13 mouse cellular contexts compared by ENCODE assay signal in the genomic region with DNA sequence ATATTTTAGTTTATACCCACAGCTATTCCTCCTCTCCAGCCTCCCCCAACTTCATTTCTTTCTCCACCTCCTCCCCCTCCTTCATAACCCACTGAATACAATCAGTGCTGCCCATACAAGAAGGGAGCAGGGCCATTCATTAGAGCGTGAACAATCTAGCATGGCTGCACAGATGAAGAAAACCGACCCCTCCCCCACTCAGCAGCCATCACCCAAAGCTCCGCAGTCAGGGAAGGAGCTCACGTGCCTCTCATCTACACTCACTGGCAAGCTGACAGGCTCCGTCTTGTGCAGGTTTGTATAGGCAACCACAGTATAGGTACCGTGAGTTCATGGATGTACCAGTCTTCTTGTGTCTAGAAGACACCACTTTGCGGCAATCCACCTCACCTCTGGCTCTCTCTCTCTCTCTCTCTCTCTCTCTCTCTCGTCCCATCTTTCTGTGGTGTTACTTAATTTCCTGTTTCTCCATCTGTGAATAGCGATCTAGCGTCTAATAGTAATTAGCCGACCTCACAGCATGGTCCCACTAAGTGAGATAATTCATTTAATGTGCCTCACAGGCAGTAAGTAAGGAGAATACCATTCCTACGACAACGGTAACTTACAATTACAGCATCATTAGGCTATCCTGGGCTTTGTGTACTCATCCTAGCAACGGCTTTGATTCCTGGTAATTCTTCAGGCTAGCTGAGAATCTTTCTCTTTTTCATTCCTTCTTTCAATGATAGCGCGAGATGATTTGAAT. TPM values are rescaled to one million over a fixed set of nuclear protein-coding genes. Genes with fewer than 3 reads are reported as not detected.
DNase-seq lines count a peak whose midpoint lies in the region; ATAC-seq and TF ChIP-seq lines count a peak whose summit lies in the region.
"Had no signal": no experiment of that assay in that cellular context is flagged by ENCODE, and none has a peak within 500 bp of the region (broad histone marks: within the 10 kb centered on the region; RNA-seq: fewer than 3 reads in every experiment).

No protein-coding gene starts in this region.

- ATAC-seq in embryonic facial prominence, embryonic 14.5 days (ENCODE audit: low read depth) = peak; percentile 62; the same call in 1 of the 2 replicates
- peak; percentile 74 for ATAC-seq in hindbrain, embryonic 15.5 days (ENCODE audit: low FRiP score, low read depth)
- peak; percentile 63 for ATAC-seq in midbrain, postnatal 0 days (ENCODE audit: low FRiP score)
- no peak for ATAC-seq in megakaryocyte-erythroid progenitor cell, adult 5-6 weeks (replicated peaks; ENCODE audit: low FRiP score, low TSS enrichment, poor library complexity, severe bottlenecking)

- WGBS in embryonic facial prominence, embryonic 14.5 days = 65% methylated on average over 16 of the region's 16 CpGs
- 32% methylated on average over 16 of the region's 16 CpGs for WGBS in hindbrain, embryonic 15.5 days
- WGBS in midbrain, postnatal 0 days = 44% methylated on average over 16 of the region's 16 CpGs

- H3K4me1 ChIP-seq in embryonic facial prominence, embryonic 14.5 days (ENCODE audit: control insufficient read depth, insufficient read depth, low read length) = no peaks in the 10 kb centered on the region
- peaks cover 18% of the 10 kb centered on the region for H3K4me1 ChIP-seq in hindbrain, embryonic 15.5 days (replicated peaks)
- H3K4me1 ChIP-seq in midbrain, postnatal 0 days (ENCODE audit: insufficient read depth, low read length) = no peaks in the 10 kb centered on the region

- no peak overlapping the region for H3K9ac ChIP-seq in embryonic facial prominence, embryonic 14.5 days (ENCODE audit: low read depth, low read length)
- H3K9ac ChIP-seq in hindbrain, embryonic 15.5 days = no peak overlapping the region
- no peak overlapping the region for H3K9ac ChIP-seq in midbrain, postnatal 0 days (replicated peaks; ENCODE audit: low read length, poor library complexity, severe bottlenecking)
- H3K9ac ChIP-seq: limb, embryonic 13.5 days had no signal

- DNase-seq in kidney, postnatal 4 days = peak; percentile 49 to 67
- no peak for DNase-seq in kidney, adult 18-20 months
- peak; percentile 69 for DNase-seq in embryonic facial prominence, embryonic 14.5 days (ENCODE audit: low spot score)
- DNase-seq in midbrain, postnatal 0 days (ENCODE audit: low spot score) = peak; percentile 79
- DNase-seq in thymus, postnatal 0 days (ENCODE audit: low spot score) = no peak
- no peak for DNase-seq in spleen, postnatal 36 days (ENCODE audit: low spot score in 2 of 2)
- DNase-seq: adrenal gland, postnatal 14 days; B cell, adult 2 months; cerebellum, adult 9-11 months; heart, postnatal 4 days had no signal

- no peaks in the 10 kb centered on the region for H3K36me3 ChIP-seq in embryonic facial prominence, embryonic 14.5 days (ENCODE audit: control insufficient read depth, insufficient read depth, low read length)
- no peaks in the 10 kb centered on the region for H3K36me3 ChIP-seq in hindbrain, embryonic 15.5 days
- H3K36me3 ChIP-seq in midbrain, postnatal 0 days (ENCODE audit: insufficient read depth, low read length) = no peaks in the 10 kb centered on the region
- H3K36me3 ChIP-seq: limb, embryonic 13.5 days had no signal

- no peak for TF ChIP-seq CTCF in midbrain, postnatal 0 days (IDR thresholded peaks at IDR 0.05)

- no peaks in the 10 kb centered on the region for H3K9me3 ChIP-seq in embryonic facial prominence, embryonic 14.5 days (ENCODE audit: control insufficient read depth, low read length)
- no peaks in the 10 kb centered on the region for H3K9me3 ChIP-seq in hindbrain, embryonic 15.5 days
- H3K9me3 ChIP-seq in midbrain, postnatal 0 days (ENCODE audit: low read length) = no peaks in the 10 kb centered on the region
- H3K9me3 ChIP-seq: limb, embryonic 13.5 days had no signal

- no peaks in the 10 kb centered on the region for H3K27me3 ChIP-seq in embryonic facial prominence, embryonic 14.5 days (replicated peaks; ENCODE audit: control insufficient read depth, insufficient read depth, low read length)
- no peaks in the 10 kb centered on the region for H3K27me3 ChIP-seq in hindbrain, embryonic 15.5 days
- no peaks in the 10 kb centered on the region for H3K27me3 ChIP-seq in midbrain, postnatal 0 days (ENCODE audit: insufficient read depth, low read length)
- H3K27me3 ChIP-seq: limb, embryonic 13.5 days had no signal

- H3K4me3 ChIP-seq in embryonic facial prominence, embryonic 14.5 days (ENCODE audit: low read depth, low read length) = no peak overlapping the region
- H3K4me3 ChIP-seq in hindbrain, embryonic 15.5 days = no peak overlapping the region
- H3K4me3 ChIP-seq in midbrain, postnatal 0 days (ENCODE audit: low read depth, low read length) = no peak overlapping the region
- H3K4me3 ChIP-seq: limb, embryonic 13.5 days had no signal

- no peak overlapping the region for H3K4me2 ChIP-seq in embryonic facial prominence, embryonic 14.5 days (ENCODE audit: low read depth, low read length)
- peak overlapping the region; percentile 23 for H3K4me2 ChIP-seq in hindbrain, embryonic 15.5 days
- H3K4me2 ChIP-seq in midbrain, postnatal 0 days (ENCODE audit: low read depth, low read length, poor library complexity, severe bottlenecking) = no peak overlapping the region
- H3K4me2 ChIP-seq: limb, embryonic 13.5 days had no signal

- no peak overlapping the region for H3K27ac ChIP-seq in embryonic facial prominence, embryonic 14.5 days (replicated peaks; ENCODE audit: low read depth, low read length)
- peak overlapping the region; percentile 65 for H3K27ac ChIP-seq in hindbrain, embryonic 15.5 days (replicated peaks)
- no peak overlapping the region for H3K27ac ChIP-seq in midbrain, postnatal 0 days (ENCODE audit: low read depth, low read length)
- H3K27ac ChIP-seq: limb, embryonic 13.5 days had no signal

RNA-seq across cellular contexts. Expression of gene Capn8, which starts 53.6 kb away (rescaled TPM):
- 0.07 and 0.16 TPM in 2 replicates for polyA plus RNA-seq in embryonic facial prominence, embryonic 14.5 days (2014; fragmentation: Nextera tagmentation; extraction: Ambion mirVana)
- polyA plus RNA-seq in hindbrain, embryonic 15.5 days (2015; fragmentation: Nextera tagmentation; extraction: Ambion mirVana) = not detected in 2 replicates
- total RNA-seq in midbrain, postnatal 0 days (2014; rRNA removed) = 0.28 TPM in 1 of 2 replicates, not detected in the other
- polyA plus RNA-seq in midbrain, postnatal 0 days (2015; fragmentation: Nextera tagmentation; extraction: Ambion mirVana) = 0.11 and 0.31 TPM in 2 replicates
- 0.18 and 0.21 TPM in 2 replicates for polyA plus RNA-seq in thymus, postnatal 0 days (2015; fragmentation: Nextera tagmentation; extraction: Ambion mirVana)
- total RNA-seq in megakaryocyte-erythroid progenitor cell, adult 5-6 weeks (2014; fragmentation: Nextera tagmentation) = not detected in 2 replicates
- not detected in 2 replicates for total RNA-seq in megakaryocyte-erythroid progenitor cell, adult 5-6 weeks (2017)
- total RNA-seq: heart, postnatal 4 days had no signal
- polyA plus RNA-seq: limb, embryonic 13.5 days had no signal

Comparison
In these comparisons a context has a peak if more than half of its experiments do, and no peak if none do; other contexts are left out.
1. DNase-seq: peak in kidney, postnatal 4 days (2 of 2), embryonic facial prominence, embryonic 14.5 days (single experiment) and midbrain, postnatal 0 days (single experiment); none in kidney, adult 18-20 months (single experiment), thymus, postnatal 0 days (single experiment) and spleen, postnatal 36 days (0 of 2).